Mouse (Mus musculus) hindbrain, embryonic 12.5 days (tissue): ENCODE measurements around the gene Trim26. TPM values are rescaled to one million over a fixed set of nuclear protein-coding genes. Genes with fewer than 3 reads are reported as not detected.
"Not testable (repeated sequence)": the region's sequence is repeated elsewhere in the genome, so short reads cannot be mapped to it uniquely, and the experiment has no call there.

Experiments
- ATAC-seq: fragments of 200-750 bp; cut with Nextera tagmentation; 2 replicates; pipeline ENCODE4 v1.8.0; 2017; ENCODE audit warnings: moderate TSS enrichment; ENCODE audit not compliant: low FRiP score
- H3K27ac ChIP-seq: fragments of 300-500 bp; sonication (generic); 2 replicates; pipeline ENCODE4 v1.5.1; 2016; ENCODE audit warnings: mild to moderate bottlenecking
- H3K27me3 ChIP-seq: fragments of 300-500 bp; sonication (generic); 2 replicates; pipeline ENCODE4 v1.6.1; 2016; ENCODE audit warnings: mild to moderate bottlenecking
- H3K36me3 ChIP-seq: fragments of 300-500 bp; sonication (generic); 2 replicates; pipeline ENCODE4 v1.6.1; 2016; ENCODE audit warnings: mild to moderate bottlenecking
- H3K4me1 ChIP-seq: fragments of 300-500 bp; sonication (generic); 2 replicates; pipeline ENCODE4 v1.6.1; 2016
- H3K4me2 ChIP-seq: fragments of 300-500 bp; sonication (generic); replicated peaks from 2 replicates; pipeline ENCODE4 v1.6.1; 2016; ENCODE audit warnings: mild to moderate bottlenecking
- H3K4me3 ChIP-seq: fragments of 300-500 bp; sonication (generic); 2 replicates; pipeline ENCODE4 v1.5.1; 2016; ENCODE audit warnings: mild to moderate bottlenecking
- H3K9ac ChIP-seq: fragments of 300-500 bp; sonication (generic); 2 replicates; pipeline ENCODE4 v1.6.1; 2016; ENCODE audit warnings: mild to moderate bottlenecking, moderate library complexity
- H3K9me3 ChIP-seq: fragments of 300-500 bp; sonication (generic); replicated peaks from 2 replicates; pipeline ENCODE4 v1.6.1; 2016; ENCODE audit warnings: mild to moderate bottlenecking
- WGBS: fragments of 180-500 bp; shearing (Covaris S2); methylation state at CpG from one replicate; pipeline ENCODE4 v1.1.7; 2016; 5-methylcytosine and 5-hydroxymethylcytosine counted together
- polyA plus RNA-seq: library from polyadenylated mRNA; unstranded; fragments of >200 nt; fragmentation: Nextera tagmentation; extraction: Ambion mirVana; gene quantifications from 2 replicates; pipeline ENCODE4 v1.2.1, GENCODE M21; 2016

The Trim26 gene
- 49.8 and 56.4 TPM in 2 replicates for polyA plus RNA-seq

GRCm38 (mm10) chr17:36836874-36837647, at the start of gene Trim26:
Trim26 (plus strand) TSS chr17:36837134.
- Histone ChIP-seq H3K27me3 (no peaks in the 10 kb centered on the region), H3K36me3 (no peaks in the 10 kb centered on the region), H3K27ac (peak within 1 kb of the TSS; percentile 93), H3K9ac (peak within 1 kb of the TSS; percentile 87), H3K4me2 (peak within 1 kb of the TSS; percentile 61), H3K9me3 (no peaks in the 10 kb centered on the region), H3K4me1 (peaks cover 15% of the 10 kb centered on the region), H3K4me3 (peak within 1 kb of the TSS; percentile 79)
- WGBS: under 1% methylated on average over 58 of the region's 58 CpGs
- ATAC-seq: peak; percentile 99

- H3K9me3 ChIP-seq: no peaks in the 10 kb centered on the region
- no peak overlapping the region for H3K27ac ChIP-seq
- H3K4me2 ChIP-seq: no peak overlapping the region
- H3K36me3 ChIP-seq: no peaks in the 10 kb centered on the region
- H3K9ac ChIP-seq: no peak overlapping the region
- H3K4me1 ChIP-seq: no peaks in the 10 kb centered on the region
- ATAC-seq: no peak
- no peaks in the 10 kb centered on the region for H3K27me3 ChIP-seq
- H3K4me3 ChIP-seq: no peak overlapping the region
- WGBS: 78% methylated on average over 2 of the region's 2 CpGs
Observed at GRCm38 (mm10) chr17:36788351-36788750, 48.6 kb upstream of the Trim26 start.

- not testable (repeated sequence) for H3K4me2 ChIP-seq, H3K27ac ChIP-seq, H3K9ac ChIP-seq, H3K4me3 ChIP-seq, H3K4me1 ChIP-seq, H3K36me3 ChIP-seq, H3K27me3 ChIP-seq, H3K9me3 ChIP-seq
- ATAC-seq: peak; percentile 76
Observed at GRCm38 (mm10) chr17:36788801-36789200, 48.1 kb upstream of the Trim26 start.

GRCm38 (mm10) chr17:36799493-36799892, 37.4 kb upstream of the Trim26 start:
- ATAC-seq: no peak
- Histone ChIP-seq H3K9ac (no peak overlapping the region), H3K27me3 (no peaks in the 10 kb centered on the region), H3K4me1 (no peaks in the 10 kb centered on the region), H3K36me3 (no peaks in the 10 kb centered on the region), H3K27ac (no peak overlapping the region), H3K4me3 (no peak overlapping the region), H3K4me2 (no peak overlapping the region), H3K9me3 (no peaks in the 10 kb centered on the region)
- WGBS: 87% methylated on average over 10 of the region's 10 CpGs

- not testable (repeated sequence) for H3K27me3 ChIP-seq, H3K4me2 ChIP-seq, ATAC-seq, H3K27ac ChIP-seq, H3K4me1 ChIP-seq, H3K9me3 ChIP-seq, H3K36me3 ChIP-seq, H3K9ac ChIP-seq, H3K4me3 ChIP-seq
- WGBS: 74% methylated on average over 4 of the region's 4 CpGs
Observed at GRCm38 (mm10) chr17:36799921-36800462, 36.9 kb upstream of the Trim26 start.

- H3K4me2 ChIP-seq: no peak within 1 kb of the TSS
- H3K4me1 ChIP-seq: no peaks in the 10 kb centered on the region
- no peak for ATAC-seq
- H3K27ac ChIP-seq: no peak within 1 kb of the TSS
- no peak within 1 kb of the TSS for H3K9ac ChIP-seq
- H3K36me3 ChIP-seq: no peaks in the 10 kb centered on the region
- no peaks in the 10 kb centered on the region for H3K9me3 ChIP-seq
- H3K4me3 ChIP-seq: no peak within 1 kb of the TSS
- no peaks in the 10 kb centered on the region for H3K27me3 ChIP-seq
Observed at GRCm38 (mm10) chr17:36811871-36812270, 25.1 kb upstream of the Trim26 start, which contains the start of gene H2-M10.6. H2-M10.6 (plus strand) TSS chr17:36812171.

GRCm38 (mm10) chr17:36824005-36824404, 12.9 kb upstream of the Trim26 start:
- Histone ChIP-seq H3K4me1 (no peaks in the 10 kb centered on the region), H3K27ac (no peak overlapping the region), H3K27me3 (no peaks in the 10 kb centered on the region; the same call in 1 of the 2 replicates), H3K36me3 (no peaks in the 10 kb centered on the region), H3K9me3 (no peaks in the 10 kb centered on the region), H3K9ac (no peak overlapping the region), H3K4me3 (no peak overlapping the region), H3K4me2 (no peak overlapping the region)
- no peak for ATAC-seq

GRCm38 (mm10) chr17:36825525-36825924, 11.4 kb upstream of the Trim26 start:
- H3K4me1 ChIP-seq: no peaks in the 10 kb centered on the region
- H3K9ac ChIP-seq: no peak overlapping the region
- 19% methylated on average over 4 of the region's 4 CpGs for WGBS
- no peak overlapping the region for H3K4me2 ChIP-seq
- H3K9me3 ChIP-seq: no peaks in the 10 kb centered on the region
- no peak overlapping the region for H3K4me3 ChIP-seq
- no peak; the same call in 1 of the 2 replicates for ATAC-seq
- H3K36me3 ChIP-seq: no peaks in the 10 kb centered on the region
- H3K27me3 ChIP-seq: no peaks in the 10 kb centered on the region; the same call in 1 of the 2 replicates
- no peak overlapping the region for H3K27ac ChIP-seq

- H3K27ac ChIP-seq, H3K4me1 ChIP-seq, H3K9ac ChIP-seq, H3K4me3 ChIP-seq, H3K9me3 ChIP-seq, H3K27me3 ChIP-seq, H3K36me3 ChIP-seq: not testable (repeated sequence)
- WGBS: 18% methylated on average over 5 of the region's 5 CpGs
- H3K4me2 ChIP-seq: peak overlapping the region; percentile 25; the same call in 1 of the 2 replicates
- peak; percentile 61; the same call in 1 of the 2 replicates for ATAC-seq
Observed at GRCm38 (mm10) chr17:36826002-36826401, 10.9 kb upstream of the Trim26 start.

- WGBS: 90% methylated on average over 2 of the region's 2 CpGs
- H3K4me1 ChIP-seq: no peaks in the 10 kb centered on the region
- no peak for ATAC-seq
- H3K27ac ChIP-seq: no peak overlapping the region
- H3K27me3 ChIP-seq: no peaks in the 10 kb centered on the region; the same call in 1 of the 2 replicates
- no peaks in the 10 kb centered on the region for H3K36me3 ChIP-seq
- no peaks in the 10 kb centered on the region for H3K9me3 ChIP-seq
- no peak overlapping the region for H3K4me3 ChIP-seq
- no peak overlapping the region for H3K4me2 ChIP-seq
- H3K9ac ChIP-seq: no peak overlapping the region
Observed at GRCm38 (mm10) chr17:36828488-36828887, 8.4 kb upstream of the Trim26 start.

GRCm38 (mm10) chr17:36830470-36830869, 6.5 kb upstream of the Trim26 start:
- ATAC-seq: no peak
- Histone ChIP-seq H3K9ac (no peak overlapping the region), H3K4me2 (no peak overlapping the region), H3K27ac (no peak overlapping the region), H3K36me3 (no peaks in the 10 kb centered on the region), H3K4me3 (no peak overlapping the region), H3K9me3 (no peaks in the 10 kb centered on the region), H3K4me1 (no peaks in the 10 kb centered on the region), H3K27me3 (no peaks in the 10 kb centered on the region; the same call in 1 of the 2 replicates)
- 80% methylated on average over 3 of the region's 3 CpGs for WGBS

- peaks cover 7% of the 10 kb centered on the region for H3K4me1 ChIP-seq
- no peak overlapping the region for H3K9ac ChIP-seq
- no peaks in the 10 kb centered on the region for H3K9me3 ChIP-seq
- no peaks in the 10 kb centered on the region; the same call in 1 of the 2 replicates for H3K27me3 ChIP-seq
- H3K36me3 ChIP-seq: no peaks in the 10 kb centered on the region
- H3K4me2 ChIP-seq: no peak overlapping the region
- no peak overlapping the region for H3K4me3 ChIP-seq
- H3K27ac ChIP-seq: no peak overlapping the region
- WGBS: 57% methylated on average over 4 of the region's 4 CpGs
- ATAC-seq: no peak
Observed at GRCm38 (mm10) chr17:36832694-36833093, 4.2 kb upstream of the Trim26 start.
